Mouse (Mus musculus) splenic B cell, adult 2 months (primary cell): ENCODE measurements around the gene Taar7e.

ENCODE experiments used
- DNase-seq: peaks from one replicate; pipeline ENCODE4 v3.0.0-alpha.2; 2011; ENCODE audit warnings: low read depth, low spot score
- H3K27me3 ChIP-seq: 2 replicates; pipeline ENCODE4 v1.6.1; 2012; ENCODE audit warnings: mild to moderate bottlenecking, low read length, moderate library complexity, mixed read lengths; ENCODE audit not compliant: control insufficient read depth, poor library complexity, insufficient read depth, severe bottlenecking
- H3K36me3 ChIP-seq: 2 replicates; pipeline ENCODE4 v1.6.1; 2012; ENCODE audit warnings: mild to moderate bottlenecking, low read length, moderate library complexity, mixed read lengths; ENCODE audit not compliant: control insufficient read depth, poor library complexity, insufficient read depth, severe bottlenecking

Gene Taar7e

DNA sequence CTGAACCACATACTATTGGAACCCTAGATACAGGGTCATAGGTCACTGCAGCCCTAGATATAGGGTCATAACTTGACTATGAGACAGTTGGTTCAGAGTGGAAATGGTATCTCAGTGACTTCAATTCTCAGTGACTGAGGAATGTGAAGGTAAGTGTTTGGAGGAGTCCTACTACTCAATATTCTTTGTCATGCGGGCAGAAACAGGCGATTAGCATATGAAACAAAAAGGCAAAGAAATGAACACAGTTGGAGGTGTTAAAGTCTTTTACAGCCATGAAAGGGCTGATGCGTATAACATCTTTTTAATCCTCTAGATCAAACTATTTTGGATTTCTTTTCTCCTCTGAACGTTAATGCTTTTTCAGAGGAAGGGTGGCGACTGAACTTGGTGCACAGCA, 48.5 kb downstream of the Taar7e start:
- H3K27me3 ChIP-seq = no peaks in the 10 kb centered on the region
- no peak for DNase-seq
- no peaks in the 10 kb centered on the region for H3K36me3 ChIP-seq

DNA sequence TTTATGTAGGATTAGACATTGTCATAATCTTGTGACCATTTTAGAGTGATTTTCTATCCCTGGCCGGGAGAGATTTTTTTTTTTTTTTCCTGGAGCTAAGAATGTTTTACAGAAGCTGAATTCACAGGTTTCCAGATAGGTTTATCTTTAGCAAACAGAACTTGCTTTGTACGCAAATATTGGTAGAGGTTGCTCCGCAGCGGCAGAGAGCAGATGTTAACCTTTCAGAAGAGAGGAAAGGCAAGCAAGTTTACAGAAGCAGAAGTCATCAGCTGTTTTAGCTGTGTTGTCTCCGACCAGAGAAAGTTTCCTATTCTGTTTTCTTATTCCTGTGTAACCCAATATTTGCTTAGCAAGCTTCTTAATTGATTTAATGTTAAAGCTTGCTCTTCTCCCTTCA, 49.1 kb downstream of the Taar7e start:
- H3K36me3 ChIP-seq = no peaks in the 10 kb centered on the region
- no peak for DNase-seq
- H3K27me3 ChIP-seq = no peaks in the 10 kb centered on the region

GRCm38 (mm10) chr10:24087168-24087567, 49.8 kb downstream of the Taar7e start:
- no peaks in the 10 kb centered on the region for H3K27me3 ChIP-seq
- no peak for DNase-seq

More at GRCm38 (mm10) chr10:24087168-24087567, 49.8 kb downstream of the Taar7e start:
- H3K36me3 ChIP-seq = no peaks in the 10 kb centered on the region
